Mouse (Mus musculus) cerebellum, postnatal 14 days (tissue): Measurements from ENCODE around the gene Gm37240.
A peak's percentile ranks its signal among the peaks of the same experiment; 100 is the strongest.
"Not testable (repeated sequence)": the region's sequence is repeated elsewhere in the genome, so short reads cannot be mapped to it uniquely, and the experiment has no call there.

ENCODE experiments used
- DNase-seq, 2 experiments: peaks; one replicate each; pipeline ENCODE4 v3.0.0; 2021; ENCODE audit warnings: mixed read lengths in 2 of 2

Gm37240 gene

GRCm38 (mm10) chr3:84654246-84654826, 1233.0 kb downstream of the Gm37240 start:
- DNase-seq, result peak; percentile 34

- DNase-seq, result peak; percentile 19 to 34
Measured at GRCm38 (mm10) chr3:84653557-84654245, 1233.6 kb downstream of the Gm37240 start.

GRCm38 (mm10) chr3:84652643-84653556, 1234.4 kb downstream of the Gm37240 start:
- DNase-seq, result no peak

GRCm38 (mm10) chr3:84649578-84650327, 1237.6 kb downstream of the Gm37240 start:
- DNase-seq, result no peak

GRCm38 (mm10) chr3:84648069-84648468, 1239.2 kb downstream of the Gm37240 start:
- not testable (repeated sequence) for DNase-seq

GRCm38 (mm10) chr3:84647616-84648015, 1239.7 kb downstream of the Gm37240 start:
- DNase-seq, result no peak

GRCm38 (mm10) chr3:84646331-84646845, 1240.9 kb downstream of the Gm37240 start:
- DNase-seq, result no peak

GRCm38 (mm10) chr3:84646007-84646290, 1241.4 kb downstream of the Gm37240 start:
- DNase-seq, result no peak

- DNase-seq, result no peak
Measured at GRCm38 (mm10) chr3:84645156-84646006, 1241.9 kb downstream of the Gm37240 start.

- DNase-seq, result no peak
Measured at GRCm38 (mm10) chr3:84642942-84643341, 1244.4 kb downstream of the Gm37240 start.

GRCm38 (mm10) chr3:84641391-84641790, 1245.9 kb downstream of the Gm37240 start:
- DNase-seq, result no peak

- no peak for DNase-seq
Measured at GRCm38 (mm10) chr3:84640536-84640935, 1246.8 kb downstream of the Gm37240 start.

- DNase-seq, result no peak
Measured at GRCm38 (mm10) chr3:84639767-84640500, 1247.4 kb downstream of the Gm37240 start.

- no peak for DNase-seq
Measured at GRCm38 (mm10) chr3:84638858-84639257, 1248.5 kb downstream of the Gm37240 start.

GRCm38 (mm10) chr3:84637890-84638578, 1249.3 kb downstream of the Gm37240 start:
- no peak for DNase-seq

GRCm38 (mm10) chr3:84637095-84637494, 1250.2 kb downstream of the Gm37240 start:
- no peak for DNase-seq

GRCm38 (mm10) chr3:84631586-84631985, 1255.7 kb downstream of the Gm37240 start:
- no peak for DNase-seq

- DNase-seq, result no peak
Measured at GRCm38 (mm10) chr3:84622026-84622425, 1265.3 kb downstream of the Gm37240 start.

- DNase-seq, result no peak
Measured at GRCm38 (mm10) chr3:84619725-84620124, 1267.6 kb downstream of the Gm37240 start.

GRCm38 (mm10) chr3:84619056-84619455, 1268.3 kb downstream of the Gm37240 start:
- no peak for DNase-seq
